Mouse (Mus musculus): ENCODE measurements around the gene Cxcl17.

- TF ChIP-seq CTCF (IDR thresholded peaks at IDR 0.05) (no peak), POLR2A (IDR thresholded peaks at IDR 0.05; ENCODE audit: insufficient read depth, low read depth, low read length) (no peak)
Observed at GRCm38 (mm10) chr7:25383891-25384290, 28.8 kb downstream of the Cxcl17 start.
